Mouse (Mus musculus): ENCODE measurements around the gene OR5BS1P. TPM values are rescaled to one million over a fixed set of nuclear protein-coding genes. Genes with fewer than 3 reads are reported as not detected.

OR5BS1P gene
- not detected for polyA plus RNA-seq (2017; shearing (Covaris generic))

GRCm38 (mm10) chr15:98469596-98469995 lies at the start of gene OR5BS1P:
Gene OR5BS1P (plus strand): TSS chr15:98469896.

GRCm38 (mm10) chr15:98430925-98431324 lies 38.8 kb upstream of the OR5BS1P start, which contains the start of gene Olfr282:
Gene Olfr282 (plus strand): TSS chr15:98431225.

GRCm38 (mm10) chr15:98452288-98452687 lies 17.4 kb upstream of the OR5BS1P start, which contains the start of gene Olfr281:
Gene Olfr281 (plus strand): TSS chr15:98452588.

GRCm38 (mm10) chr15:98482701-98483100 lies 13.0 kb downstream of the OR5BS1P start, which contains the start of gene Lalba:
Gene Lalba (minus strand): TSS chr15:98482721.

GRCm38 (mm10) chr15:98492102-98492501 lies 22.4 kb downstream of the OR5BS1P start, which contains the start of gene Olfr279:
Gene Olfr279 (plus strand): TSS chr15:98492402.

Other genes with a start within 250 kb of the OR5BS1P start
- not detected for gene Gm44579, start 248.9 kb upstream of the OR5BS1P start, polyA plus RNA-seq (2017; shearing (Covaris generic))
- not detected for gene Olfr287, start 248.8 kb upstream of the OR5BS1P start, polyA plus RNA-seq (2017; shearing (Covaris generic))
- 0.10 TPM for gene Olfr286, start 235.4 kb upstream of the OR5BS1P start, polyA plus RNA-seq (2017; shearing (Covaris generic))
- not detected for gene H1fnt, start 212.6 kb upstream of the OR5BS1P start, polyA plus RNA-seq (2017; shearing (Covaris generic))
- gene Zfp641, start 173.7 kb upstream of the OR5BS1P start, polyA plus RNA-seq (2017; shearing (Covaris generic)): not detected
- gene Olfr285, start 152.5 kb upstream of the OR5BS1P start, polyA plus RNA-seq (2017; shearing (Covaris generic)): not detected
- not detected for gene Olfr284, start 128.9 kb upstream of the OR5BS1P start, polyA plus RNA-seq (2017; shearing (Covaris generic))
- gene Olfr283, start 89.0 kb upstream of the OR5BS1P start, polyA plus RNA-seq (2017; shearing (Covaris generic)): not detected
- gene Olfr282, start 38.7 kb upstream of the OR5BS1P start, polyA plus RNA-seq (2017; shearing (Covaris generic)): not detected
- not detected for gene Olfr281, start 17.3 kb upstream of the OR5BS1P start, polyA plus RNA-seq (2017; shearing (Covaris generic))
- not detected for gene Lalba, start 12.8 kb downstream of the OR5BS1P start, polyA plus RNA-seq (2017; shearing (Covaris generic))
- not detected for gene Olfr279, start 22.5 kb downstream of the OR5BS1P start, polyA plus RNA-seq (2017; shearing (Covaris generic))
- gene Kansl2, start 64.4 kb downstream of the OR5BS1P start, polyA plus RNA-seq (2017; shearing (Covaris generic)): 35.0 TPM
- gene Ccnt1, start 101.0 kb downstream of the OR5BS1P start, polyA plus RNA-seq (2017; shearing (Covaris generic)): 86.3 TPM
- not detected for gene 4930415O20Rik, start 101.1 kb downstream of the OR5BS1P start, polyA plus RNA-seq (2017; shearing (Covaris generic))
- 4.7 TPM for gene Adcy6, start 140.2 kb downstream of the OR5BS1P start, polyA plus RNA-seq (2017; shearing (Covaris generic))
- gene Cacnb3, start 160.9 kb downstream of the OR5BS1P start, polyA plus RNA-seq (2017; shearing (Covaris generic)): 0.11 TPM
- gene Ddx23, start 193.0 kb downstream of the OR5BS1P start, polyA plus RNA-seq (2017; shearing (Covaris generic)): 32.3 TPM
- 1.6 TPM for gene Rnd1, start 207.6 kb downstream of the OR5BS1P start, polyA plus RNA-seq (2017; shearing (Covaris generic))
- not detected for gene Ccdc65, start 238.3 kb downstream of the OR5BS1P start, polyA plus RNA-seq (2017; shearing (Covaris generic))